Mouse (Mus musculus) hindbrain, embryonic 16.5 days (tissue): ENCODE results near the gene Stard3nl. TPM values are rescaled to one million over a fixed set of nuclear protein-coding genes. Genes with fewer than 3 reads are reported as not detected.

ENCODE experiments used
- ATAC-seq: fragments of 200-750 bp; cut with Nextera tagmentation; 2 replicates; pipeline ENCODE4 v1.8.0; 2017; ENCODE audit warnings: moderate TSS enrichment, moderate library complexity
- H3K27ac ChIP-seq: fragments of 300-500 bp; sonication (generic); 2 replicates; pipeline ENCODE4 v1.5.1; 2014; ENCODE audit warnings: low read depth, mild to moderate bottlenecking, control low read depth, low read length, moderate library complexity
- H3K27me3 ChIP-seq: fragments of 300-500 bp; sonication (generic); replicated peaks from 2 replicates; pipeline ENCODE4 v1.6.1; 2014; ENCODE audit warnings: low read length; ENCODE audit not compliant: control insufficient read depth, insufficient read depth
- H3K36me3 ChIP-seq: fragments of 300-500 bp; sonication (generic); 2 replicates; pipeline ENCODE4 v1.6.1; 2014; ENCODE audit warnings: mild to moderate bottlenecking, low read length, moderate library complexity, mixed read lengths; ENCODE audit not compliant: control insufficient read depth, insufficient read depth
- H3K4me1 ChIP-seq: fragments of 300-500 bp; sonication (generic); 2 replicates; pipeline ENCODE4 v1.6.1; 2014; ENCODE audit warnings: low read depth, low read length; ENCODE audit not compliant: control insufficient read depth, insufficient read depth
- H3K4me2 ChIP-seq: fragments of 300-500 bp; sonication (generic); 2 replicates; pipeline ENCODE4 v1.6.1; 2014; ENCODE audit warnings: mild to moderate bottlenecking, low read length, control low read depth, moderate library complexity
- H3K4me3 ChIP-seq: fragments of 300-500 bp; sonication (generic); 2 replicates; pipeline ENCODE4 v1.5.1; 2014; ENCODE audit warnings: mild to moderate bottlenecking, low read length, control low read depth, moderate library complexity
- H3K9ac ChIP-seq: fragments of 300-500 bp; sonication (generic); 2 replicates; pipeline ENCODE4 v1.6.1; 2014; ENCODE audit warnings: low read depth, mild to moderate bottlenecking, control low read depth, low read length, moderate library complexity
- H3K9me3 ChIP-seq: fragments of 300-500 bp; sonication (generic); 2 replicates; pipeline ENCODE4 v1.6.1; 2014; ENCODE audit warnings: mild to moderate bottlenecking, low read length, moderate library complexity; ENCODE audit not compliant: control insufficient read depth
- WGBS: fragments of 180-500 bp; shearing (Covaris S2); extraction: QIAGEN DNeasy Blood & Tissue Kit; methylation state at CpG from one replicate; pipeline ENCODE4 v1.1.7; 2014; 5-methylcytosine and 5-hydroxymethylcytosine counted together
- polyA plus RNA-seq: library from polyadenylated mRNA; unstranded; fragments of >200 nt; fragmentation: Nextera tagmentation; extraction: Ambion mirVana; gene quantifications from 2 replicates; pipeline ENCODE4 v1.2.1, GENCODE M21; 2015

Stard3nl gene
- polyA plus RNA-seq, 1 experiment from 2014 or later, result 218 TPM

DNA sequence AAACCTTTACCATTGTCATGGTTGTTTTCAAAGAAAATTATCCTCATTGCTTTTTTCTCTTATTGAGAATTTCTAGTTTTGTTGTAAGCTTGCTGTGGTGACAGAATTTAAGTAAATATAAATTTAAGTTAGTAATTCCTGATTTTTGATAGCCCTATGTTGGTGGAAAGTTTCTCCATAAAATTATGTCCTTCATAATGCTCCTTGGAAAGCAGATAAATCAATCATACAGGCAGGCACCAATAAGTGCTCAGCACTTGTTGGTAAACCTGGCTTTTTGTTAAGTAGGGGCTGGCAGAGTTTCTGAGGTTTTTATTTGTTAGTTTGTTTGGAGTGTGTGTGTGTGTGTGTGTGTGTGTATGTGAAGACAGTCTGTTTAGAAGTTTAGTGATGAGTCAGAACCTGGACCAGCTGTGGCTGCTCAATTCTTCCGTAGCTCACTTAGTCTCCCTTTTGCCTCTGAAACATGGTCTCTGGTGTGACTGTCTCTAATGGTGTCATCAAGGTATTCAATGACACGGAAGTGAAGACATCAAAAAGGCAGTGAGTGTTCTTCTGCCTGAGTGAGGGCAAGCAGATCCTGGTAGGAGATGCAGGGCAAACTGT, 16.8 kb upstream of the Stard3nl start:
- 89% methylated on average over 2 of the region's 2 CpGs for WGBS
- Histone ChIP-seq H3K4me2 (no peak overlapping the region), H3K27ac (no peak overlapping the region), H3K4me1 (no peaks in the 10 kb centered on the region), H3K4me3 (no peak overlapping the region), H3K9me3 (no peaks in the 10 kb centered on the region), H3K36me3 (no peaks in the 10 kb centered on the region), H3K9ac (no peak overlapping the region), H3K27me3 (no peaks in the 10 kb centered on the region)
- no peak for ATAC-seq

GRCm38 (mm10) chr13:19411886-19412285, 16.3 kb upstream of the Stard3nl start:
- no peaks in the 10 kb centered on the region for H3K9me3 ChIP-seq
- H3K36me3 ChIP-seq, result no peaks in the 10 kb centered on the region
- no peak overlapping the region for H3K4me3 ChIP-seq
- no peak for ATAC-seq
- no peaks in the 10 kb centered on the region for H3K27me3 ChIP-seq
- H3K9ac ChIP-seq, result no peak overlapping the region
- no peaks in the 10 kb centered on the region for H3K4me1 ChIP-seq
- WGBS, result 79% methylated on average over 5 of the region's 5 CpGs
- H3K27ac ChIP-seq, result no peak overlapping the region
- H3K4me2 ChIP-seq, result no peak overlapping the region

- Histone ChIP-seq H3K4me1 (no peaks in the 10 kb centered on the region), H3K9ac (no peak overlapping the region), H3K27ac (no peak overlapping the region), H3K27me3 (no peaks in the 10 kb centered on the region), H3K4me3 (no peak overlapping the region), H3K4me2 (no peak overlapping the region), H3K9me3 (no peaks in the 10 kb centered on the region), H3K36me3 (no peaks in the 10 kb centered on the region)
- ATAC-seq, result no peak
- 93% methylated on average over 4 of the region's 4 CpGs for WGBS
Measured at GRCm38 (mm10) chr13:19410694-19411093, 15.1 kb upstream of the Stard3nl start.

GRCm38 (mm10) chr13:19407953-19408352, 12.4 kb upstream of the Stard3nl start:
- 95% methylated on average over 2 of the region's 2 CpGs for WGBS
- no peak for ATAC-seq

DNA sequence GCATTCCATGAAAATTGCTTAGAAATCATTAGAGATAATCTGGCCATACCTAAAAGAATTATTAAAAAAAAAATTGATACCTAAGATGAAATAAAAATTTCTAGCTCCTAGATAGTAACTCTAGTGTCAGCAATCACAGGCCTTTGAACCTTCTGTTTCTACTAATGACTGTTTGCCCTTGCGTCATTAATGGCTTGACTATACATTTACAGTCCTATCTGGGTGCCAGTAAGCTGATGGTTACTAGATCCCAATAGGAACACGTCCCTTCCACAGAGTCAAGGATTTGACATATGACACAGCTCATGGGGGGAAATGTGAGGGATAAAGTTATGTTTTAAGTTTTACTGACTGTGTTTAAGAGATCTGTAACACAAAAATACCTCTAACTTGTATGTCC, 9.0 kb upstream of the Stard3nl start:
- WGBS, result 95% methylated on average over 2 of the region's 2 CpGs
- Histone ChIP-seq H3K9me3 (no peaks in the 10 kb centered on the region), H3K4me3 (no peak overlapping the region), H3K4me1 (no peaks in the 10 kb centered on the region), H3K36me3 (no peaks in the 10 kb centered on the region), H3K27me3 (no peaks in the 10 kb centered on the region), H3K27ac (no peak overlapping the region), H3K4me2 (no peak overlapping the region), H3K9ac (no peak overlapping the region)
- no peak for ATAC-seq

More at GRCm38 (mm10) chr13:19407953-19408352, 12.4 kb upstream of the Stard3nl start:
- Histone ChIP-seq H3K9me3 (no peaks in the 10 kb centered on the region), H3K27ac (no peak overlapping the region), H3K4me1 (no peaks in the 10 kb centered on the region), H3K36me3 (no peaks in the 10 kb centered on the region), H3K4me2 (no peak overlapping the region), H3K27me3 (no peaks in the 10 kb centered on the region), H3K4me3 (no peak overlapping the region), H3K9ac (no peak overlapping the region)

DNA sequence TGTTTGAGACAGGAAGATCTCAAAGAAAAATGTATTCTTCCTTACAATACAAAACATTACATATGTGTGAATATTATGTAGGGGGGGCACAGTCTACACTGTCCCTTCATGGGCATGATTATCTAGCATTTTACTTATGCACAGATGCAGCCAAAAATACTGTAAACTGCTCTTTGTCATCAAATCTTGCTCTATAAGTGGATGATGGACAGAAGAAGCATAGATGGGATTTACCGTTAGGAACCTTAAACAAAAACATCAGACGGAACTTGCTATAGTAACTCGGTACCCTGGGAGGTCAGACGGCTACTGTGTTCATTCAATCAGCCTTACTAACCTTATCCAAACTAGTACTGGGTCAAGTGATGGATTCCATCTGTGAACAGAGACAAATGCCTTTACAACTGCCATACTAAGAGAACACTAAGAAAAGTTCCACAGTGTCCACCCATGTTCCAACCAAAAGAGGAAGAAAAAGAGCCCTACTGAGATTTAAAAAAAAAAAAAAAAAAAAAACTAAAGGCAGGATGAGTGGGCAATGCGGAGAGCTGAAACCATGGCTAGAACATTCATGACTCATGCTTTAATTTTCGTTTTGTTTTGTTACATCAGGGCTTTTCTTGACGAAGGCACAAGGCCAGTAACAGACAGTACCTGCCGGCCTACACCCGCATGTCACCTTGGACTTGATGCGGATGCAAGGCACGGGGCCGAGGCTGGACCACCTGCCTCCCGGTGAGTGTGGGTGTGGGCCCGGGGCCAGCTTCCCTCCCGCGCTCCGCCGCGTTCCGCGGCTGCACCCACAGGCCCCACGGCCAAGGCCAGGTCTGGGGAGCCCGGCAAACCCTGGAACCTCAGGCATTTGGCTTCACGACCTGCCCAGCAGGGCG, 552 bp downstream of the Stard3nl start:
- peak; percentile 86 for ATAC-seq
- H3K4me2 ChIP-seq, result peak overlapping the region; percentile 73
- peak overlapping the region; percentile 99 for H3K9ac ChIP-seq
- 0 out of 2 replicates have a peak, but pooled peaks cover 2% of the 10 kb centered on the region for H3K36me3 ChIP-seq
- peaks cover 22% of the 10 kb centered on the region for H3K4me1 ChIP-seq
- no peaks in the 10 kb centered on the region for H3K27me3 ChIP-seq
- no peaks in the 10 kb centered on the region for H3K9me3 ChIP-seq
- peak overlapping the region; percentile 93 for H3K27ac ChIP-seq
- peak overlapping the region; percentile 95 for H3K4me3 ChIP-seq
- under 1% methylated on average over 25 of the region's 25 CpGs for WGBS

GRCm38 (mm10) chr13:19394171-19394570, 1.4 kb downstream of the Stard3nl start:
- 70% methylated on average over 4 of the region's 4 CpGs for WGBS
- peak overlapping the region; percentile 73 for H3K4me2 ChIP-seq

DNA sequence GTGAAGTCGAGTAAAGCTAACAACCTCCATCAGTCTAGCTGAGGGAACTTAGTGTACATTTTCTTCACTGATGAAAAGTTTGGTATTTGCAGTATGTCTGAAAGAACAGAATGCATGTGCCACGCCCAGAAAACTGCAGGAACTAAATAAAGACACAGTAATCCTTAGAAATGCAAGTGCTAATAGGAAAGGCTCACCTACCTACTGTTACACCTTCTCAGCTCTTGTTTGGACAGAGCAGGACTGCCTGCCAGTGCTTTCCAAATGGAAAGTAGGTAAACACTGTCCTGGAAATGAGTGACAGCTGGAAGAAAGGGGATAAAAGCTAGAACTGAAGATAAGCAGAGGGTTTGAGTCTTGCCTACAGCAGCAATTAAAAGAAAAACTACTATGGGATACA, 1.9 kb downstream of the Stard3nl start:
- Histone ChIP-seq H3K9me3 (no peaks in the 10 kb centered on the region), H3K36me3 (0 out of 2 replicates have a peak, but pooled peaks cover 2% of the 10 kb centered on the region), H3K27ac (no peak overlapping the region), H3K4me3 (no peak overlapping the region; the same call in 1 of the 2 replicates), H3K4me1 (peaks cover 22% of the 10 kb centered on the region), H3K9ac (no peak overlapping the region), H3K27me3 (no peaks in the 10 kb centered on the region), H3K4me2 (peak overlapping the region; percentile 73)
- WGBS, result 87% methylated on average over 2 of the region's 2 CpGs
- no peak for ATAC-seq

More at GRCm38 (mm10) chr13:19394171-19394570, 1.4 kb downstream of the Stard3nl start:
- Histone ChIP-seq H3K27me3 (no peaks in the 10 kb centered on the region), H3K27ac (0 out of 2 replicates have a peak overlapping the region, but pooled peaks have one; percentile 48), H3K36me3 (0 out of 2 replicates have a peak, but pooled peaks cover 2% of the 10 kb centered on the region), H3K4me1 (peaks cover 22% of the 10 kb centered on the region), H3K4me3 (peak overlapping the region; percentile 95), H3K9me3 (no peaks in the 10 kb centered on the region), H3K9ac (peak overlapping the region; percentile 55)
- ATAC-seq, result no peak

GRCm38 (mm10) chr13:19391608-19392007, 4.0 kb downstream of the Stard3nl start:
- ATAC-seq, result no peak

More at GRCm38 (mm10) chr13:19391608-19392007, 4.0 kb downstream of the Stard3nl start:
- 0 out of 2 replicates have a peak, but pooled peaks cover 2% of the 10 kb centered on the region for H3K36me3 ChIP-seq
- H3K27me3 ChIP-seq, result no peaks in the 10 kb centered on the region
- no peak overlapping the region for H3K9ac ChIP-seq
- H3K4me1 ChIP-seq, result peaks cover 18% of the 10 kb centered on the region
- WGBS, result 82% methylated on average over 4 of the region's 4 CpGs
- H3K9me3 ChIP-seq, result no peaks in the 10 kb centered on the region
- H3K27ac ChIP-seq, result no peak overlapping the region
- no peak overlapping the region for H3K4me3 ChIP-seq
- no peak overlapping the region for H3K4me2 ChIP-seq
